9 mouse cellular contexts compared by ENCODE assay signal in genomic region chr16:91875567-91876344, GRCm38 (mm10).
A peak's percentile ranks its signal among the peaks of the same experiment; 100 is the strongest.
DNase-seq lines count a peak whose midpoint lies in the region; ATAC-seq and TF ChIP-seq lines count a peak whose summit lies in the region.
"Had no signal": no experiment of that assay in that cellular context is flagged by ENCODE, and none has a peak within 500 bp of the region (broad histone marks: within the 10 kb centered on the region; RNA-seq: fewer than 3 reads in every experiment).

No protein-coding gene starts in this region.

- 0 out of 2 replicates have a peak, but pooled peaks have one; percentile 30 for ATAC-seq in forebrain, embryonic 14.5 days
- no peak for ATAC-seq in forebrain, embryonic 11.5 days (replicated peaks; ENCODE audit: low FRiP score)
- ATAC-seq in Patski = peak; percentile 82
- peak; percentile 27 to 41; a peak in 2 of 4 replicates for ATAC-seq in hematopoietic stem cell, adult 5-6 weeks (replicated peaks in 1 of 2; ENCODE audit: insufficient read depth in 1 of 2, low FRiP score in 2 of 2, low TSS enrichment in 1 of 2, low read depth in 1 of 2, poor library complexity in 2 of 2, severe bottlenecking in 2 of 2)
- ATAC-seq in limb, embryonic 13.5 days (ENCODE audit: low FRiP score, low read depth) = peak; percentile 83

- TF ChIP-seq CTCF in Patski (IDR thresholded peaks at IDR 0.05) = no peak

- no peaks in the 10 kb centered on the region for H3K27me3 ChIP-seq in forebrain, embryonic 14.5 days (replicated peaks; ENCODE audit: control insufficient read depth, insufficient read depth, low read length)
- H3K27me3 ChIP-seq in forebrain, embryonic 11.5 days (ENCODE audit: control insufficient read depth, insufficient read depth, low read length) = no peaks in the 10 kb centered on the region
- H3K27me3 ChIP-seq in Patski = no peaks in the 10 kb centered on the region
- no peaks in the 10 kb centered on the region for H3K27me3 ChIP-seq in limb, embryonic 13.5 days

- CTCF ChIA-PET in Patski (lab: Charles Lee) = interaction anchor here (1.0 kb wide), 1 partner anchor 14 kb away, joined by 3 read pairs; no protein-coding TSS in a partner anchor

- POLR2A ChIA-PET in Patski (lab: Charles Lee) = interaction anchor here (0.5 to 1.1 kb wide), 3 partner anchors 11 to 369 kb away, joined by 3 to 5 read pairs (median 3); no protein-coding TSS in a partner anchor

- H3K9ac ChIP-seq in forebrain, embryonic 14.5 days (ENCODE audit: low read length) = no peak overlapping the region
- H3K9ac ChIP-seq in forebrain, embryonic 11.5 days (ENCODE audit: low read length) = no peak overlapping the region
- H3K9ac ChIP-seq in limb, embryonic 13.5 days = peak overlapping the region; percentile 27; the same call in 1 of the 2 replicates

- no peaks in the 10 kb centered on the region for H3K4me1 ChIP-seq in forebrain, embryonic 14.5 days (ENCODE audit: control insufficient read depth, insufficient read depth, low read length)
- H3K4me1 ChIP-seq in forebrain, embryonic 11.5 days (replicated peaks; ENCODE audit: control insufficient read depth, insufficient read depth, low read length) = no peaks in the 10 kb centered on the region
- H3K4me1 ChIP-seq in limb, embryonic 13.5 days = peaks cover 30% of the 10 kb centered on the region

- H3K36me3 ChIP-seq in forebrain, embryonic 14.5 days (ENCODE audit: control insufficient read depth, insufficient read depth, low read length) = peaks cover 25% of the 10 kb centered on the region
- H3K36me3 ChIP-seq in forebrain, embryonic 11.5 days (ENCODE audit: control insufficient read depth, insufficient read depth, low read length) = no peaks in the 10 kb centered on the region
- peaks cover 26% of the 10 kb centered on the region for H3K36me3 ChIP-seq in limb, embryonic 13.5 days

- in situ Hi-C loops in Patski (cut with MboI; ENCODE audit: low pct_unique_long_range_greater_than_20kb) = no loop called here

- no peak for DNase-seq in forebrain, embryonic 14.5 days (ENCODE audit: low spot score)
- no peak for DNase-seq in forebrain, embryonic 11.5 days (ENCODE audit: low spot score)
- DNase-seq in Patski (ENCODE audit: low read depth, low spot score) = peak; percentile 58
- no peak for DNase-seq in left cerebral cortex, postnatal 4 days
- DNase-seq in thymus, postnatal 14 days = no peak
- DNase-seq in thymus, postnatal 10 days (ENCODE audit: low spot score in 2 of 2) = no peak

- no peak overlapping the region for H3K4me2 ChIP-seq in forebrain, embryonic 14.5 days (ENCODE audit: low read length)
- H3K4me2 ChIP-seq in forebrain, embryonic 11.5 days (ENCODE audit: low read depth, low read length, severe bottlenecking) = no peak overlapping the region
- peak overlapping the region; percentile 19; the same call in 1 of the 2 replicates for H3K4me2 ChIP-seq in limb, embryonic 13.5 days (replicated peaks)

- intact Hi-C loops in left cerebral cortex, postnatal 4 days (cut with DNase I) = no loop called here

- WGBS in forebrain, embryonic 14.5 days = 75% methylated on average over 4 of the region's 4 CpGs
- WGBS in forebrain, embryonic 11.5 days = 80% methylated on average over 4 of the region's 4 CpGs
- WGBS in limb, embryonic 13.5 days = 11% methylated on average over 4 of the region's 4 CpGs

- peak overlapping the region; percentile 27; the same call in 1 of the 2 replicates for H3K27ac ChIP-seq in forebrain, embryonic 14.5 days (ENCODE audit: low read depth, low read length)
- no peak overlapping the region for H3K27ac ChIP-seq in forebrain, embryonic 11.5 days (ENCODE audit: low read depth, low read length)
- peak overlapping the region; percentile 77; the same call in 1 of the 2 replicates for H3K27ac ChIP-seq in limb, embryonic 13.5 days
- H3K27ac ChIP-seq: macrophage had no signal

- no peak overlapping the region for H3K4me3 ChIP-seq in forebrain, embryonic 14.5 days (ENCODE audit: low read depth, low read length)
- H3K4me3 ChIP-seq in forebrain, embryonic 11.5 days (ENCODE audit: low read depth, low read length) = no peak overlapping the region
- H3K4me3 ChIP-seq in limb, embryonic 13.5 days = no peak overlapping the region

- no peaks in the 10 kb centered on the region for H3K9me3 ChIP-seq in forebrain, embryonic 14.5 days (replicated peaks; ENCODE audit: control insufficient read depth, low read length)
- H3K9me3 ChIP-seq in forebrain, embryonic 11.5 days (ENCODE audit: control insufficient read depth, low read length) = no peaks in the 10 kb centered on the region
- H3K9me3 ChIP-seq in limb, embryonic 13.5 days = peaks cover 2% of the 10 kb centered on the region; the same call in 1 of the 2 replicates
